Mouse (Mus musculus) yolk sac, embryonic 10.5 days (tissue): ENCODE results near the gene Sh3bp5.
"Not testable (repeated sequence)": the region's sequence is repeated elsewhere in the genome, so short reads cannot be mapped to it uniquely, and the experiment has no call there.

Source experiments
- DNase-seq: peaks from one replicate; pipeline ENCODE4 v3.0.0-alpha.2; 2017; ENCODE audit warnings: low spot score

Sh3bp5 gene

GRCm38 (mm10) chr14:31435930-31436693 is at the start of gene Sh3bp5:
Sh3bp5 (minus strand) TSS chr14:31436078.
- DNase-seq, result peak; percentile 89

DNA sequence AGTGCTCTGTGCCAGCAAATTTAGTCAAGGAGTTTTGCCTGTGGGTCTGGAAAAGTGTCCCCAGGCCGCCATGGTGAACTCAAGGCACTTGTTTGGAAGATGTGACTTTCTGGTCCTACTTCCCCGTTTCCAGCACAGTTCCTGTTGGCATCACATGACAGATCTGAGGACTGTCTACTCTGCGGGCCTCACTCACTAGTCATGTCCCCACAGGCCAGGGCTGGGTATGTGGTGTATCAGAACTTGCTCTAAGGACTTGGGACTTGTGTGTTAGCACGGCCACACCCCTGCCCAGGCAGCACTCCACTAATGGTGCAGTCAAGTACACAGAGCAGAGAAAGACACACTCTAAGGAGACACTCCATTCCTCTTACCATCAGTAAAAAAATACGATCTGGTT is 46.5 kb upstream of the Sh3bp5 start:
- no peak for DNase-seq

DNA sequence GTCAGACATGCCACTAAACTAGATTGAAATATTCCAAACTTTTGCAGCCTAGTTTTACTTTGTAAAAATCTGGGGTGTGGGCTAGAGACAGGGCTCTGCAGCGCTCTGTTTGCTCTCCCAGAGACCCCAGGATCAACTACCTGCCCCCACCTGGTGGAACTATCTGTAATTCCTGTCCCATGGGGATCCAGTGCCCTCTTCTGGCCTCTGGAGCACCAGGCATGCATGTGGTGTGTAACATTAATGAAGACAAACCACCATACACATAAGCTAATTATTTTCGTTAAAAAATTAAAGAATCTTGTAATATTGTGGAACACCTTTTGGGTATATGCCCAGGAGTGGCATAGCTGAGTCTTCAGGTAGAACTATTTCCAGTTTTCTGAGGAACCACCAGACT is 37.4 kb upstream of the Sh3bp5 start:
- DNase-seq, result no peak

- DNase-seq, result peak; percentile 25
Observed at GRCm38 (mm10) chr14:31472451-31473061, 36.7 kb upstream of the Sh3bp5 start.

DNA sequence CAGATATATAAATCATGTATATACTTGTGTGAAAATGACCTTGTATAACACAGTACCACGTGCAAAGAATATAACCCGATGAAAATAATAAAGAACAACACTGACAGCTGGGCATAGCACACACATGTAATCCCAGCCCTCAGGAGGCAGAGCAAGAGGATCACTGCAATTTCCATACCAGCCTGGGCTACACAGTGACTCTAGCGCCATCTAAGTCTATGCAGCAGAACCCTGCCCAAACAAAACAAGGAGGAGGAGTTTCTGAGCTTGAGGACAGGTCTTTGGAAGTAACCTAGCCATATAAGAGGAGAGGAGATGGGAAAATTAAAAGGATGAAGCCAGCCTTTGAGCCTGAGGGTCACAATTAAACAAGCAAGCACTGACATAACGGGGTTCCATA is 33.8 kb upstream of the Sh3bp5 start:
- no peak for DNase-seq

GRCm38 (mm10) chr14:31464176-31464575 is 28.3 kb upstream of the Sh3bp5 start:
- DNase-seq, result no peak

GRCm38 (mm10) chr14:31462886-31463285 is 27.0 kb upstream of the Sh3bp5 start:
- DNase-seq, result no peak

DNA sequence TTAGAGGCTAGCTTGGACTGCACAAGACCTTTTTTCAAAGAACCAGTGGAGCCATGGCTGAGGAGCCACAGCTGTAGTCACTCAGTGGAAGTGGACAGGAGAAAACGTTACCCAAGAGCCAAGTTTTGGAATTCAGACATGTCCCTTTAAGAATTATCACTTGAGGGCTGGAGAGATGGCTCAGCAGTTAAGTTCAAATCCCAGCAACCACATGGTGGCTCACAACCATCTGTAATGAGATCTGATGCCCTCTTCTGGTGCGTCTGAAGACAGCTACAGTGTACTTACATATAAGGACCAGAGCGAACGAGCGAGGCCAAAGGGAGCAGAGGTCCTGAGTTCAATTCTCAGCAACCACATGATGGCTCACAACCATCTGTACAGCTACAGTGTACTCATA is 26.3 kb upstream of the Sh3bp5 start:
- DNase-seq, result not testable (repeated sequence)

- no peak for DNase-seq
Observed at GRCm38 (mm10) chr14:31458006-31458405, 22.1 kb upstream of the Sh3bp5 start.

GRCm38 (mm10) chr14:31456064-31456721 is 20.3 kb upstream of the Sh3bp5 start:
- DNase-seq, result no peak

DNA sequence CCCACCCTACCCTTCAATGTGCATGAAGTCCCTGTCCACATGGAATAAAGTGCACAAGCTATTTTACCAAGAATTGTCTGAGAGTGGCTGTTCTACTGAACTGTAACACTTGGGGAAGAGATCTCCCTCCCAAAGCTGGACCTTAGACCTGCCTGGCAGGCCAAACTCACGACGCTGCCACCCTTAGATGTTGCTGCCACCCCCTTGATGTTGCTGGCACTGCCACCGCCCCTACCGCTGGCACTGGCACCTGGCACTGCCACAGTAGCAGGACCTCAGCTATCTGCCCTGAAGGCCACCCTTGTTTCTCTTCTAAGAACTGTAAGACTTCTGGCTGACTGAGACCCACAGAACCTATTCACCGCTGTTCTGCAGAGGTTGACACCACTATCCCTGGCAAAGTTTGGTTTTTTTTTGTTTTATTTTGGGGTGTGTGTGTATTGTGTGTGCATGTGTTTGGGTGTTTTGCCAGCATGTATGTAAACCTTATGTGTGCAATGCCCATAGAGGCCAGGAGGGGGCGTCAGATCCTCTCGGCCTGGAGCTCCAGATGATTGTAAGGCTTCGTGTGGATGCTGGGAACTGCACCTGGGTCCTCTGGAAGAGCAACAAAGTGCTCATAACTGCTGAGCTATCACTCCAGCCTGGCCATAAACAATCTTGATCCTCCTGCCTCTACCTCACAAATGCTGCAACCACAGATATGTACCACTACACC is 19.1 kb upstream of the Sh3bp5 start:
- no peak for DNase-seq

GRCm38 (mm10) chr14:31453946-31454345 is 18.1 kb upstream of the Sh3bp5 start:
- DNase-seq, result not testable (repeated sequence)

GRCm38 (mm10) chr14:31448994-31449393 is 13.1 kb upstream of the Sh3bp5 start:
- DNase-seq, result no peak

DNA sequence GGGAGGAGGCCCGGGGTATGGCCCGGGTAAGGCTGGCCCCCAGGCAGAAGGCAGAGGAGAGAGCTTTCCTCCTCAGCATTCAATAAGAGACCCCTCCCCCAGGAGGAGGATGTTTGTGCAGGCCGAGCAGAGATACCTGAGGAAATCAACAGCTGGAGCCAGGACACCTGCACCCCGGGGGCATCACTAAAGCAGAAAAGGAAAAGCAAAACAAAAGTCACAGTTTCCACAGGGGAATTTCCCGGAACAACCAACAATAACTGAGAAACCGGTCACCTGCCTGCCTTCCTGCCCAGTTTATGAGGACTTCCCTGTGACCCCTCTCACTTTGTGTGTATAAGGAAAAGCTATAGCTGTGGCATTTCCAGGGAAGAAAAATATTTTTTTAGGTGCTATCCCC is 7.7 kb upstream of the Sh3bp5 start:
- DNase-seq, result no peak

DNA sequence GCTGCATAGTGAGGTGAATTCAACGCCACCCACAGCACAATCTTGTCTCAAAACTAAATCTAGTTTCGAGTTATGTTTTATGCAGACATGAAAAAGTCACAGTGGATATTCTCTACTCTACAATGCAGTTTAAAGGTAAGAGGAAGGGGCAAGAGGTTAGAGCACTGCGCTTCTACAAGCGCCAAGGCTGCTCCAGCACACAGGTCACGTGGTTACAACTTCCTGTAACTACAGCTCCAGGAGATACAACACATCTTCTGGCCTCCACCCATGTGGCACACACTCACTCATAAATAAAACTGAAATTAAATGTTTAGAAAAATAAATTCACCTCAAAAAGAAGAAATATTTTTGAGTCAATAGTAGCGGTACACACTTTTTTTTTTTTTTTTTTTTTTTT is 4.8 kb upstream of the Sh3bp5 start:
- no peak for DNase-seq

GRCm38 (mm10) chr14:31440230-31440629 is 4.4 kb upstream of the Sh3bp5 start:
- no peak for DNase-seq

DNA sequence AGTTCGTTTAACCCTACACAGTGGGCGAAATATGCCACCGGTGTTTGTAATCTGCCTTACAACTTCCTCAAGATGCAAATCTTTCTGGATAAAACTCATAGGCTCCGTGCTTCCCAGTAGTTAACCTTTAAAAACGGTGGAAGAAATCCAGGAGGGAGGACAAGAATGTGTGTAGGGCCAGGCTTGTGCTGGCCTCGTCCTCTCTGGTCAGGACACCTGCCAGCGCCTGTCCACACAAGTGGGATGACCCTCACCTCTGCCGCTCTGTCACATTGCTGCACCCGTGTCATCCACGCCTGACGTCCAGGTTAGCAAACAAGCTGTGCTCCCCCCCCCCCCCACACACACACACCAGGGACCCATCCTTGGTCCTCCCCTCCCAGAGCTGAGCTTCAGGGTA is 3.4 kb upstream of the Sh3bp5 start:
- DNase-seq, result no peak

DNA sequence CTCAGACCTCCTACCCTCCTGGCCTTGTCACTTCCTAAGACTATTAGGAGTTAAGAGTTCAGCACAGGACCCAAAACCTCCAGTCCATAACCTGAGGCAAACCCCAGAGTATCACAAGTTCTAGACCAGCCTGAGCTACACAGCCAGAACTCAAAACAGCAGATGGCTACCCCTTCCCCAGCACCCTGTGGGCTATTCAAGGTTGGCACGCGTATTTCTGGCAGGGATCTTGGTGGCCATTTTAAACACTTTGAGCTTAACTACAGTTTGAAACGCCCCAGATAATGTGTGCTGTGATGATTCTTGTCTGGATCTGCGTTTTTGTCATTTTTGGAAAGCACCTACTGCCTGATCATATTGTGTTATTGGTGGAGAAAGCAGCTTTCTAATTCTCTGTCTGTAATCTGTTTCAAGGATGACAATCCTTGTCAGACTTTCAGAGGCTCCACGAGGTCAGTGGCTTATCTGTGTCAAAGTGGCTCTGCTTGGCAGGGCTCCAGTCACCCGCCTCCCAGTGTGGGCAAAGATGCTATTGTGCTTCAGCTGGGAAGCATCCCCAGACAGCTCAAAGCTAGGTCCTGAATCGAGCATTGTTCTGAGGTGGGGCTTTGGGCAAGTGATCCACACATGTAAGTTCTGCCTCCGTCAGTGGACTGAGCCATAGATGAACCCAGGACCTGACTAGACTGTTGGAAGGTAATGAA is 2.1 kb upstream of the Sh3bp5 start:
- no peak for DNase-seq

DNA sequence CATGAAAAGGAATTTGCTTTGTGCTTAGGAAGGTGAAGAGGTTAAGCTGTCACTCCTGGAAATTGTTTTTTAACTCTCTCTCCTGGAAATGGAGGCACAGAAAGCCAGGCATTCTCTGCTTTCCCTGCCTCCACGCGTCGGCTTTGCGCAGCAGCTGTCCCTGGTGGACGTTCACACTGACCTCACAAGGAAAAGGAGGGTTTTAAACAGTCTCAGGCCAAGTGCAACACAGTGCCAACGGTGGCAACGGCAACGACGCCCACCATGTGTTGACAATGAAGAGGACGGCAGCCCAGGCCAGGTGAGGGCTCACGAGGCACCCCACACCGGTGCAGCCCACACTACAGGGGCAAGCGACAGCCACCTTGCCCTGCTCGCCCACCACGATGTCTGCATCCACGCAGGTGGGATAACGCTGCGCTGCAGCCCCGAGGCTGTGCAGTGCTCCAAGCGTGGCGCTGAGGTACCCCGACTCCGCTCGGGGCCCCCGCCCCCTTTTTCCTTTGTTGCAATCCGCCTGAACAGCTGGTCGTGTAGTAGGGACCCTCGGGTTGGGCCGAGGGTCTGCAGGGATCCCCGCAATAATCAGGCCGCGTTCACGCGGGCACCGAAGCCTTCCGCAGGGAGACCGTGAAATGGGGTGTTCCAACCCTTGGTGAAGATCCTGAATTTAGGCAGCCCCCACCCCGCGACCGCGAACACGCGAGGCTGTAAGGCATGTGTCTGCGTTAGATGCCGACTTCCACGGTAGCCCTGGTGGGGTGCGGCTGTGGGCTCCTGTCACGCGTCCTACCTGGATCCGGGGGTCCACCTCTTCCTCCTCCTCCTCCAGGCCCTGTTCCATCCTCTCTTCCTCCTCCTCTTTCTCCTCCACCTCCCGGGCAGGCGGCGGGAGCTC is 611 bp downstream of the Sh3bp5 start:
- peak; percentile 44 for DNase-seq

DNA sequence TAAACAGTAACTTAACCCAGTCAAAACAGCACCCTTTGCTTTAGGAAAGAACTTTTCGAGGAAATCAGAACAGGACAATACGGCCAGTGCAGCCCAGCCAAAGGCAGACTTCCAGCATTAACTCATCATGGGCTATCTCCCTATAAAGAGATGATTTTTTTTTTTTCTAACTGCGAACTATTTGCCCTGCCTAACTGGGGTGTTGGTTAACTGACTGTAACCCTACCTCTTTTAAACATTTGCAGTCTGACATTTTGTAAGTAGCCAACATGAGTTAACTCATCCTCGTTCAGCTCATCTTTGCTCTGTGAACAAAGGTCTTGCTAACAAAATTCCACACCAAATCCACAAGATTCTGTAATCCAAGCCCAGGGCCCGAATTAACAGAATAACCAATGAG is 1.5 kb downstream of the Sh3bp5 start:
- no peak for DNase-seq

DNA sequence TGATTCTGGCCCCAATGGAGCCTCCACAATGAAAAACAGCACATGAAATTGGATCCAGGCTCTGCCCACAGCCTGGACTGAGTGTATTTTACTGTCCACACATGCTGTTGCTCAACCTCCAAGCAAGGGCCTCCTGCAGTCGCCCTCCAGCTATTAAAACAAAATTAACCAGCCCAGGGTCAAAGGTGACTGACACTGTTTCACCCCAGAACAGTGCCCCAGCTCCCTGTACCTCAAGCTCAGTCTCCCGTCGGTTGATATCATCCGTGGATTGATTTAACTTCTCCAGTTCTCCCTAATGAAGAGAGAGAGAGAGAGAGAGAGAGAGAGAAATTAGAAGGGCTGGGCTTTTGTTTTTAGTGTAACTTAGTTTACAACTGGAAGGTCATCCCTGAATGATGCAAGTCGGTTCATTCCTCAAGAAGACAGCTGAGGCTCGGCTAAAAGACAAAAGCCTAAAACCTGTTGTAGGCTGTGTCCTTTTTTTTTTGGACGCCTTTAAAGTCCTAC is 2.0 kb downstream of the Sh3bp5 start:
- peak; percentile 82 for DNase-seq
